Mouse (Mus musculus) cerebellum, adult 9-11 months (tissue): Measurements from ENCODE around the gene Gm3047.
"Not testable (repeated sequence)": the region's sequence is repeated elsewhere in the genome, so short reads cannot be mapped to it uniquely, and the experiment has no call there.

Experiments used
- DNase-seq: peaks from one replicate; pipeline ENCODE4 v3.0.0; 2022

The Gm3047 gene

GRCm38 (mm10) chr14:4555105-4555504 lies at the start of gene Gm3047:
TSS of gene Gm3047 (plus strand) at chr14:4555405.
- DNase-seq: not testable (repeated sequence)
